19 mouse cellular contexts compared by ENCODE assay signal in genomic region chr2:142996088-142996487, GRCm38 (mm10).
"Had no signal": no experiment of that assay in that cellular context is flagged by ENCODE, and none has a peak within 500 bp of the region (broad histone marks: within the 10 kb centered on the region; RNA-seq: fewer than 3 reads in every experiment).

No protein-coding gene starts in this region.

- ATAC-seq: midbrain, embryonic 16.5 days had no signal

- H3K27me3 ChIP-seq: midbrain, embryonic 12.5 days; neural tube, embryonic 13.5 days; neural tube, embryonic 15.5 days had no signal

- H3K9me3 ChIP-seq: midbrain, embryonic 10.5 days; midbrain, embryonic 12.5 days; neural tube, embryonic 13.5 days; neural tube, embryonic 15.5 days had no signal

- H3K4me1 ChIP-seq: midbrain, embryonic 10.5 days; midbrain, embryonic 12.5 days; neural tube, embryonic 13.5 days; neural tube, embryonic 15.5 days had no signal

- H3K4me3 ChIP-seq: midbrain, embryonic 10.5 days; midbrain, embryonic 12.5 days; myocyte; neural tube, embryonic 13.5 days; neural tube, embryonic 15.5 days had no signal

- H3K4me2 ChIP-seq: lung, embryonic 14.5 days; midbrain, embryonic 12.5 days; neural tube, embryonic 13.5 days; neural tube, embryonic 15.5 days had no signal

- H3K9ac ChIP-seq: lung, embryonic 14.5 days; midbrain, embryonic 12.5 days; neural tube, embryonic 13.5 days; neural tube, embryonic 15.5 days had no signal

- DNase-seq: lung, adult 18-20 months; lung, embryonic 14.5 days; lung, postnatal 10 days; lung, postnatal 4 days; midbrain, embryonic 14.5 days; retina, postnatal 1 day; right cerebral cortex, adult 18-20 months; right cerebral cortex, postnatal 25 days; right cerebral cortex, postnatal 4 days; spleen, adult 18-20 months; thymus, adult 18-20 months; thymus, postnatal 14 days; thymus, postnatal 36 days had no signal

- H3K27ac ChIP-seq: midbrain, embryonic 10.5 days; midbrain, embryonic 12.5 days; neural tube, embryonic 13.5 days; neural tube, embryonic 15.5 days had no signal

- H3K36me3 ChIP-seq: midbrain, embryonic 10.5 days; midbrain, embryonic 12.5 days; neural tube, embryonic 13.5 days; neural tube, embryonic 15.5 days had no signal
